Mouse (Mus musculus) lung, postnatal 0 days (tissue): ENCODE measurements around the gene Ppp2r5a. TPM values are rescaled to one million over a fixed set of nuclear protein-coding genes. Genes with fewer than 3 reads are reported as not detected.

Source experiments
- ATAC-seq: fragments of 200-750 bp; cut with Nextera tagmentation; 2 replicates; pipeline ENCODE4 v1.8.0; 2017; ENCODE audit warnings: moderate library complexity
- DNase-seq: peaks from one replicate; pipeline ENCODE4 v3.0.0-alpha.2; 2016; ENCODE audit warnings: low spot score
- H3K27ac ChIP-seq: fragments of 300-500 bp; sonication (generic); 2 replicates; pipeline ENCODE4 v1.5.1; 2014; ENCODE audit warnings: antibody characterized with exemption, mild to moderate bottlenecking, low read length, mixed read lengths
- H3K27me3 ChIP-seq: fragments of 300-500 bp; sonication (generic); replicated peaks from 2 replicates; pipeline ENCODE4 v1.6.1; 2014; ENCODE audit warnings: low read length, mixed read lengths; ENCODE audit not compliant: insufficient read depth
- H3K36me3 ChIP-seq: fragments of 300-500 bp; sonication (generic); 2 replicates; pipeline ENCODE4 v1.6.1; 2014; ENCODE audit warnings: low read length, mixed read lengths; ENCODE audit not compliant: insufficient read depth
- H3K4me1 ChIP-seq: fragments of 300-500 bp; sonication (generic); 2 replicates; pipeline ENCODE4 v1.6.1; 2014; ENCODE audit warnings: antibody characterized with exemption, low read depth, low read length, mixed read lengths; ENCODE audit not compliant: insufficient read depth
- H3K4me2 ChIP-seq: fragments of 300-500 bp; sonication (generic); replicated peaks from 2 replicates; pipeline ENCODE4 v1.6.1; 2014; ENCODE audit warnings: low read depth, mild to moderate bottlenecking, low read length, moderate library complexity, mixed read lengths
- H3K4me3 ChIP-seq: fragments of 300-500 bp; sonication (generic); 2 replicates; pipeline ENCODE4 v1.5.1; 2014; ENCODE audit warnings: low read depth, low read length
- H3K9ac ChIP-seq: fragments of 300-500 bp; sonication (generic); replicated peaks from 2 replicates; pipeline ENCODE4 v1.6.1; 2014; ENCODE audit warnings: low read depth, mild to moderate bottlenecking
- H3K9me3 ChIP-seq: fragments of 300-500 bp; sonication (generic); 2 replicates; pipeline ENCODE4 v1.6.1; 2016; ENCODE audit warnings: low read length, mixed read lengths
- CTCF ChIP-seq: IDR thresholded peaks from 2 replicates; pipeline ENCODE4 v1.5.1; 2016; ENCODE audit warnings: antibody characterized with exemption, mild to moderate bottlenecking
- EP300 ChIP-seq: IDR thresholded peaks from 2 replicates; pipeline ENCODE4 v1.6.1; 2016; ENCODE audit warnings: antibody characterized with exemption, mild to moderate bottlenecking, control low read depth
- WGBS: fragments of 180-500 bp; shearing (Covaris S2); extraction: QIAGEN DNeasy Blood & Tissue Kit; methylation state at CpG from one replicate; pipeline ENCODE4 v1.1.7; 2014; 5-methylcytosine and 5-hydroxymethylcytosine counted together
- polyA plus RNA-seq: library from polyadenylated mRNA; unstranded; fragments of >200 nt; fragmentation: Nextera tagmentation; extraction: Ambion mirVana; gene quantifications from 2 replicates; pipeline ENCODE4 v1.2.1, GENCODE M21; 2015

Ppp2r5a gene
- polyA plus RNA-seq, 1 experiment from 2014 or later = 51.5 TPM

DNA sequence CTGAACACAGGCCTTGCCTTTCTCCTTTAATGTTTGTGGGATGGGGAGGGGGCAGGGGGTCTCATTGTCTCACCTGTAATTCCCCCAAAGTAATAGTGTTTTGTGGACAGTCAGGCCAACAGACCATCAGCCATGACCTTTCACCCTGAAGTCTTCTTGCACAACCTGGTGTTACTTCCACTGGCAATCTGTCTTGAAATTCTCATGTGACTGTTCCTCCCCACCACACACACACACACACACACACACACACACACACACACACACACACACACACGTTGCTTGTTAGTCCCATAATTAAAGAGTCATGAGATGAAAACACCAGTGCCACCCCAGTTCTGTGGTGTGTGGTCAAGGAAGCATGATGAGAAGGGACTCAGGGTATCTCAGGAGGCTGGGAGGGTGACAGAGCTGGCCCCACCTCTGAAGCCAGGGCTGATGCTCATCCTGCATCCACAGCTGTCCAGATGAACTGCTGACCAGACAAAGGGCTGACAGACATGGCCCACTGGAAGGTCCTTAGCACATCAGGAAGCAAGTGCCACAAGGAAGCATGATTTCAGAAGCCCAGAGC is 18.4 kb upstream of the Ppp2r5a start:
- H3K27ac ChIP-seq = no peak overlapping the region
- H3K4me3 ChIP-seq = no peak overlapping the region
- H3K27me3 ChIP-seq = no peaks in the 10 kb centered on the region
- ATAC-seq (no peak), DNase-seq (no peak)
- WGBS = 63% methylated on average over 1 of the region's 1 CpGs
- H3K9ac ChIP-seq = no peak overlapping the region
- H3K9me3 ChIP-seq = no peaks in the 10 kb centered on the region
- no peak for TF ChIP-seq CTCF
- TF ChIP-seq EP300 = no peak
- H3K4me2 ChIP-seq = no peak overlapping the region
- H3K36me3 ChIP-seq = no peaks in the 10 kb centered on the region
- peaks cover 4% of the 10 kb centered on the region for H3K4me1 ChIP-seq

GRCm38 (mm10) chr1:191420930-191421404 is 17.9 kb upstream of the Ppp2r5a start:
- Histone ChIP-seq H3K27ac (peak overlapping the region; percentile 45; the same call in 1 of the 2 replicates), H3K4me3 (no peak overlapping the region), H3K4me2 (no peak overlapping the region), H3K27me3 (no peaks in the 10 kb centered on the region), H3K9ac (no peak overlapping the region), H3K4me1 (peaks cover 4% of the 10 kb centered on the region), H3K9me3 (no peaks in the 10 kb centered on the region), H3K36me3 (no peaks in the 10 kb centered on the region)
- DNase-seq (peak; percentile 55), ATAC-seq (peak; percentile 40; the same call in 1 of the 2 replicates)
- no peak for TF ChIP-seq EP300
- TF ChIP-seq CTCF = no peak
- WGBS = 20% methylated on average over 6 of the region's 6 CpGs

DNA sequence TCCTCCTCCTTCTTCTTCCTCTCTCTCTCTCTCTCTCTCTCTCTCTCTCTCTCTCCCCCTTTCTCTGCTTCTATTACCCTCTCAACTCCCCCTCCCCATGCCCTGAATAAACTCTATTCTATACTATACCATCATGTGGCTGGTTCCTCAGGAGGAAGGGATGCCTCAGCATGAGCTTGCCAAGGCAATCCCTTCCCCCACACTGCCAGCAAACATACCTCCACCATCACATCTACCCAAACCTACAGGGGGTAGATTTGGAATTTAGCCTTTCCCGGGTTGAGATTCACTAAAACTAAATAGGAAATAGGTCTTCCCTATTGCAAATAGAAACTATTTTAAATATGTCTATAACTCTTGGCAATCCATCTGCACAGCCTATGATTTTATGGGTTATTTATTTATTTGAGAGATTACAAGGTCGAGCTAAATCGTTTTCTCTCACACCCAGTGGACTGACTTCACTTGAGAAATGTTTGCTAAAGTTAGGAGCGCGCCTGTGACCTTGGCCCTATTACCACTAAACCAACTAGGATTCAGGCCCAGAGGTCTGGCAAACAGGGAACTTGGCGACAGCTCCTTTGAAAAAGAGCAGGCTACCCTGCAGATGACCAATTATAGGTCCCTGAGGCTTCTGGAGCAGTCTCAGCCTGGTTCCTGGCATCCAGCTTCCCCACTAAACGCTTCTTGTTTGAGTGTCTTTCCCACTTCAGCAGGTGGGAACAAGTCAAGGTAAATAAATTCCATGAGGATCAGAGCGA is 17.1 kb upstream of the Ppp2r5a start:
- Histone ChIP-seq H3K27me3 (no peaks in the 10 kb centered on the region), H3K9ac (no peak overlapping the region), H3K36me3 (no peaks in the 10 kb centered on the region), H3K4me3 (no peak overlapping the region), H3K27ac (peak overlapping the region; percentile 45; the same call in 1 of the 2 replicates), H3K4me2 (no peak overlapping the region), H3K4me1 (peaks cover 4% of the 10 kb centered on the region), H3K9me3 (no peaks in the 10 kb centered on the region)
- DNase-seq (no peak), ATAC-seq (no peak)
- no peak for TF ChIP-seq EP300
- TF ChIP-seq CTCF = no peak
- WGBS = 24% methylated on average over 8 of the region's 8 CpGs

- no peak for DNase-seq
- WGBS = 46% methylated on average over 6 of the region's 6 CpGs
- no peak overlapping the region for H3K9ac ChIP-seq
These were observed 16.3 kb upstream of the Ppp2r5a start for GRCm38 (mm10) chr1:191419421-191419820.

DNA sequence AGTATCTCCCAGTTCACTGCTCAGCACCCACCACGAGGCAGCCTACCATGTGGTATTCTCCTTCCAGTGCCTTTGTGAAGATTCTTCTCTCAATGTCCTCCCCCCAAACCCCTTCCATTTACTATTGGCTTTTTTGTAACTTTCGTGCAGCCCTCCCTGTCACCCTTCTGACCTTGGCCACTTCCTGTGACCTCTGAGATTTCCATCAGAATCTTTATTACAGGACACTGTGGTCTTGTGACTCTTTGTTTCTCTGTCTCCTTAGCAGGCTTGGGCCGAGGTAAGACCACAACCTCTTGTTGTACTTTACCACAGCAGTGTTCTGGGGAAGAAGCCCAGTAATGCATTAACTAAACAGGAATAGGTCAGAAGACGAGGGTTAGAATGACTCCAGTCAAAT is 15.9 kb upstream of the Ppp2r5a start:
- DNase-seq = no peak
- H3K4me3 ChIP-seq = no peak overlapping the region
- no peaks in the 10 kb centered on the region for H3K27me3 ChIP-seq
- TF ChIP-seq EP300 (no peak), CTCF (no peak)
- no peak for ATAC-seq
- no peaks in the 10 kb centered on the region for H3K36me3 ChIP-seq
- H3K9ac ChIP-seq = no peak overlapping the region
- H3K4me2 ChIP-seq = no peak overlapping the region
- H3K4me1 ChIP-seq = peaks cover 4% of the 10 kb centered on the region
- WGBS = 59% methylated on average over 4 of the region's 4 CpGs
- no peaks in the 10 kb centered on the region for H3K9me3 ChIP-seq
- no peak overlapping the region for H3K27ac ChIP-seq

More at GRCm38 (mm10) chr1:191419421-191419820, 16.3 kb upstream of the Ppp2r5a start:
- Histone ChIP-seq H3K27me3 (no peaks in the 10 kb centered on the region), H3K4me1 (peaks cover 4% of the 10 kb centered on the region), H3K9me3 (no peaks in the 10 kb centered on the region), H3K4me3 (no peak overlapping the region), H3K36me3 (no peaks in the 10 kb centered on the region), H3K4me2 (no peak overlapping the region), H3K27ac (no peak overlapping the region)
- TF ChIP-seq EP300 = no peak
- no peak for TF ChIP-seq CTCF
- ATAC-seq = peak; percentile 25; the same call in 1 of the 2 replicates

DNA sequence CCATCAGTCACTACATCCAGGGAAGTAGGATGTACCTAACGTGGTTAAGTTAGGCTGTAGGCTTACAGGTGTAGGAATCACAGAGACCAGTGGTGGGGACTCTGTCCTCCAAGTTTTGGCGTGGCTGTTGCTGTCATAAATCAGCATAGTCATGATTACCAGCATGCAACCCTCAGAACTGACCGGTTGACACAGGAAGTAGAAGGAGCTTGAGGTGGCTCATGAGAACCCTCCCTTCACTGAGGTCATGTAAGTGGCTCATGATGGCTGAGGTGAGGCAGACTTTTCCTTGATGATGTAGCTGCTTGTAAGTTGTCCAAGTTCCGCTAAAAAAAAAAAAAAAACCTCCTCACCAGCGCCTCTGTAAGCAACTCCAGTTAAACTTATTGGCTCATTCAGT is 14.0 kb upstream of the Ppp2r5a start:
- TF ChIP-seq CTCF (no peak), EP300 (no peak)
- Histone ChIP-seq H3K4me1 (peaks cover 4% of the 10 kb centered on the region), H3K27ac (no peak overlapping the region), H3K9ac (no peak overlapping the region), H3K4me2 (no peak overlapping the region), H3K9me3 (no peaks in the 10 kb centered on the region), H3K27me3 (no peaks in the 10 kb centered on the region), H3K4me3 (no peak overlapping the region), H3K36me3 (no peaks in the 10 kb centered on the region)
- ATAC-seq (no peak), DNase-seq (no peak)
- 57% methylated on average over 5 of the region's 5 CpGs for WGBS
